Mouse (Mus musculus) kidney, adult 18-20 months (tissue): ENCODE results near the gene Papss1.

Experiments used
- DNase-seq: peaks from one replicate; pipeline ENCODE4 v3.0.0; 2021

Gene Papss1

DNA sequence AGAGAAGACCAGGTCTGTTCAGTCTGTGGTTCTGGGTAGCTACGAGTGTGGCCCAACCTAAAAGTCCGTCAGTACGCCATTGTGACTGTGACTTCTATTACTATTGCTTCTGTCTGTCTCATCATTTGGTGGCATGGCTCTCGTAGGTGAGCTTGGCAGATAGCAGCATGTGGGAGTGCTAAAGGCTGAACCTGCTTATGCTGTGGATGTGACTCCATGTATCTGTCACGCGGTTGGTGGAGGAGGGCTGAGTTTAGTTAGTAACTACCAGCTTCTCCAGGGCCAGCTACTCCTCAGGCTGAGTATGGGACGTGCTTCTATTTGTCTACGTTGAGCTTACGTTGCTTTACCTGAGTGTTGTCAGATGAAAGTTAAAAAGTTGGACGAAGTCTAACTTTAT lies 23.4 kb downstream of the Papss1 start:
- no peak for DNase-seq

DNA sequence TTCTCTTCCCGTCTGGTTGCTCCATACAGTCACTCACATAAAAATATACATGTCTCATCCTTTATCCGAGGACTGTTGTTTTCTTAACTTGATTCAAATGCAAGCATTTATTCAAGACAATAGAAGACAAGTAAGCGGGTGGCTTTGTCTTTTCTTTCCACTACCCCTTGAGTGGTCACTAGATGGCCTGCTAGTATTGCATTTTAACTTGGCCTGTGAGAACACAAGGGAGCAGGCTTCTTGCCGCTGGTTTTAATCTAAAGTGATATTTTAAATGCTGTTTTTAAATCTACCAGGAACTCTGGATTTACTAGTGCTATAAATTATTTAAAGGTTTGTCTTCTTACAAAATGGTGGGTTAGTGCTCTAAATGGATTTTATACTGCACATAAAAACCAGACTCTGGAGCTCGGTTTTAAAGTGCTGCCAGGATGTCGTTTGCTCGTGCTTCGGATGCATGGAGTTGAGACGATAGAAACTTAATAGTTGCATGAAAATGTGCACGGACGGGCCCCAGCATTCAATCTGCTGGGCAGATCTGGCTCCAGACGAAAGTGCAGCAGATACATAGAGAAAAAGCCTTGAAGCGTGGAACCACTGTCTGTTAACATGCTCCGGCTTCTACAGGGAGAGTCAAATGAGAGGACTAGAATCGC lies 28.7 kb downstream of the Papss1 start:
- DNase-seq = no peak

GRCm38 (mm10) chr3:131594361-131594760 lies 29.8 kb downstream of the Papss1 start:
- DNase-seq = no peak

GRCm38 (mm10) chr3:131595546-131596245 lies 31.1 kb downstream of the Papss1 start:
- no peak for DNase-seq

- no peak for DNase-seq
These were observed 36.2 kb downstream of the Papss1 start for GRCm38 (mm10) chr3:131600726-131601125.

GRCm38 (mm10) chr3:131601366-131601765 lies 36.8 kb downstream of the Papss1 start:
- no peak for DNase-seq

GRCm38 (mm10) chr3:131602995-131603414 lies 38.4 kb downstream of the Papss1 start:
- no peak for DNase-seq

- DNase-seq = no peak
These were observed 43.5 kb downstream of the Papss1 start for GRCm38 (mm10) chr3:131608112-131608511.

DNA sequence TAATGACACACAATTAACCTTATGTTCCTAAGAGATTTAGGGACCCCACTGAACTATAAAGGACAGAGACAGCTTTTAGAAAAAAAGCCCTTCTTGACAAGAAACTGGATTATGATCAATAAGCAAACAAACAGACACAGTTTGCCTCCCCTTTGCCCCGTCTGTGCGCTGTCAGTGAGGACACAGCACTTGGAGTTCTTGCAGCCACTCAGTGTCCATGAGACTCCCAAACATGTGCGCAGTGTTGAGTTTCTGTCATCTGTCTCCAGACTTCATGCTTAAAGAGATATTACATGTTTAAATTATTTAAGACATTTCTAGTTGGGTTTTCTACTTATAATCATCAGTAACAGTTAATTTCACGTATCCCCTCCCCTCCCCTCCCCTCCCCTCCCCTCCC lies 45.1 kb downstream of the Papss1 start:
- DNase-seq = no peak

DNA sequence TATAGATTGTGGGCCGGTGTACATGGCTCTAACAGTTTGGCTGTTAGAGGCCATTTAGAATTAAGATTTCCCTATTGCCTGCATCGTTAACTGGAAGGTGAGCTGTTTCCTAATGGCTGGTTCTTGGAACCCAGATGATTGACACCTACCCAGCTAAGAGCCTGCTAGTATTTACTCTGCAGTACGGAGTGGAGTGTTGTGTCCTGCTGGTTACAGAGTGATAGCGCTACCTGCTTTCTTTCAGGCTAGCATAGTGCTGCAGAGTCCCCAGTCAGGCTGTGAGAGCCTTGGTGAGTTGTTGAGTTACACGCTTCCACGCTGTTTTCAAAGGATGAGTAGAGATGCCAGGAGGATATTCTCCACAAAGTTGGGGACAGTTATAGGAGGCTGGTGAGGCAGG lies 46.0 kb downstream of the Papss1 start:
- DNase-seq = no peak

GRCm38 (mm10) chr3:131612847-131613246 lies 48.3 kb downstream of the Papss1 start:
- no peak for DNase-seq

DNA sequence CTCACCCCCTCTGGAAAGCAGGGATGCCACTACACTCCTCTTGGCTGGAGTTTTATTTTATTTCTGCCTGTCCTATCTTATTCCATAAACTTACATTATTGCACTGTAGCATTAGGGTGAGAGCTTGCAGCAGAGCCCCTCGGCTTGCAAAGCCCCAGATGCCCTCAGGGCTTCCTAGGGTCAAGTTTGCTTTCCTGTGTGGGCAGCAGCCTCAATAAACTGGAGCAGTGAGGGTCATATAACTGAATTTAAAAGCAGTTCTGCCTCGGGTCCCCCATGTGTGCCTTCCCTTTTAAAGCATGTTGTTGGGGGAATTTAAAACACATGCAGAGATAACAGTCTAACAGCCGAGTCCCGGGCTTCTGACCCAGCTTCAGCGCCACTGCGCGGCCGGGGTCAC lies 49.5 kb downstream of the Papss1 start:
- no peak for DNase-seq

GRCm38 (mm10) chr3:131618580-131619338 lies 54.2 kb downstream of the Papss1 start:
- DNase-seq = no peak

- DNase-seq = no peak
These were observed 58.6 kb downstream of the Papss1 start for GRCm38 (mm10) chr3:131623208-131623607.

GRCm38 (mm10) chr3:131624063-131624462 lies 59.5 kb downstream of the Papss1 start:
- no peak for DNase-seq

DNA sequence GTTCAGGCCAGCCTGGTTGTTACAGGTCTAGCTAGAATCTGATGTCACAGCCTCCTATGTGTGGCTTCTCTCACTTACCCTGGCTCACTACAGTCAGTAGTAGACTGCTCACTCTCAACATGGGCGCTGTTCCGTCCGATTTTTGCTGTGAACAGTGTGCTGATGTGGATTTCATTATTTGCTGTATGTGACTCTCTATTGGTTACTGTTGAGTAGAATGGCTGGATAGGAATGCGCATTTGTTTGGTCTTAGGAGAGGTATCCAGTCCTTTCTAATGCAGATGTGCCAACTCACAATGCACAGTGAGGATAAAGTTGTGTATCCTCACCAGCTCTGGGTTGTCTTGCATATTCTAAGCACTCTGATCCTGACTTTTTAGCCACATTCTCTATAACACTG lies 62.9 kb downstream of the Papss1 start:
- no peak for DNase-seq

GRCm38 (mm10) chr3:131628265-131628664 lies 63.7 kb downstream of the Papss1 start:
- DNase-seq = no peak

- no peak for DNase-seq
These were observed 64.4 kb downstream of the Papss1 start for GRCm38 (mm10) chr3:131628931-131629330.

DNA sequence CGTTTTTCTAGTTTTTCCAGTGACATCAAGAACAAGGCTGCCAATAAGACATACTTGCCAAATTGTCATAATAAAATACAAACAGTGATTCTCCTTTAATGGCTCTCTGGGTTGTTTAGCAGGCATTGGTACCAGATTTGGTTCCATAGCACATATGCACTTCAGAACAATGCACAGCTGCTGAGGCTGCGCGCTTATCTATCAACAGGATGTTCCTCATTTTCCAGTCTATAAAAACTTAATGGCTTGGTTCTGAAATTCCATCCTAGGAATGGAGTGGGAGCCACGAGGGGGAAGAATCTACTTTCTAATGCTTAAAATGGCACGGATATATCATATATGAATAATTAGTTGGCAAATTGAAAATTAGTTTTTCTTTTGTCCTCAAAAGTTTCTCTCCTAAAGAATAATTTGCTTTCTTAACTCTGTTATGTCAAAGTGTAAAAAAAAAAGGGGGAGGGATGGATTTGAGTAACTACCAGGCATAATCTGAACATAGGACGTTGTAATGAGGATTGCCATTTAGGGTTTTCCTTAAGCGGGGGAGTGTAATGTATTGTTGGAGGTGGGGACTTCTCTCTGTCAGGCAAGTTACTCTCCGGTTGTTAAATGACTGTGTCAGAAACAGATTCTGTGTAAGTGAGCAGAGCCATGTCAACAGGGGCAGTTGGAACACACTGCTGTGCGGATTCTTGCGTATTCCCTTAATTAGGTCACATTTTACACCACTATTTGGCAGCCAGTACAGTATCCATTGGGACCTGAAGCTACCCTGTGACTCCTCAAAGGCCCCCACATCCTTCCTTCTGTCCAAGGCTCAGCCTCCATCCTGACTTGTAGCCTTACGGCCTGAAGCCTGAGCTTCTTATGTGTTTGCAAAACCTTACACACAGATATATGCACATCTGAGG lies 66.1 kb downstream of the Papss1 start:
- no peak for DNase-seq

DNA sequence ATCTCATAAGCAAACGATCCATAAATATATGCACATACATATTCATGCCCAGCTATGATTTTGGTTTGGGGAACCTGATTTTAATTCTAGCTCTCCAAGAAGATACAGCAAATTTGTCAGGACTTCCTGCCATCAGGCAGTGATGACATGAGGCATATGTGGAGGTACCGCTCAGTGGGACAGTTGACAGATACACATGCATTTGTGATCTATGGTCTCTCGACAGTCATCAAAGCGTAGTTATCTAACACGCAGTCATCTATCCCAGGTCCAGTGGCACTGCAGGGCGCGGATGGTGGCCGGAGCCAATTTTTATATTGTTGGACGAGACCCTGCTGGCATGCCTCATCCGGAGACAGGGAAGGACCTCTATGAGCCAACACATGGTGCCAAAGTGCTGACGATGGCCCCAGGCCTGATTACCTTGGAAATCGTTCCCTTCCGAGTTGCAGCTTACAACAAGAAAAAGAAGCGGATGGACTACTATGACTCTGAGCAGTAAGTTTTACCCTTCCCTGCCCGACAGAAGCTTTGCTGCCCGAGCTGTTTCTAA lies 66.8 kb downstream of the Papss1 start:
- DNase-seq = no peak

- DNase-seq = no peak
These were observed 69.5 kb downstream of the Papss1 start for GRCm38 (mm10) chr3:131634091-131634490.

DNA sequence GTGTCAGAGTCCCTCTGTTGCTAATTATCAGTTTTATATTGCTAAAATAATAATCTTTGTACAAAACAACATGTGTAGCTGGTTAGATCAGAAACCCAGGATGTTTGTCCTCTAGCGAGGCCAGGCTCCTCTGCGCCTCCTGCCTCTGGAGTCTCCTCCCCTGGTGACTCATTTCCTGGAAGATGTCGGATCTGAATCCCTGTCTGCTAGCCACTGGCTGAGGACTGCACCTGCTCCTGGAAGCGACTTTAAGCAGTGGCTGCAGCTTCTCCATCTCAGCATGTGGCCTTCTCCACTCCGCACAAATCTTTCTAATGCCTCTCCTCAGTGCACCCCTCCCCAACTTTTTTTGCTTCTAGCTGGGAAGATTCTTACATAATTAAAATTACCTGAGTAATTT lies 71.6 kb downstream of the Papss1 start:
- DNase-seq = no peak

- no peak for DNase-seq
These were observed 72.4 kb downstream of the Papss1 start for GRCm38 (mm10) chr3:131637008-131637407.
